Mouse (Mus musculus): Measurements from ENCODE around the gene Akt1.

GRCm38 (mm10) chr12:112617184-112617583, 57.5 kb downstream of the Akt1 start:
- no peak for TF ChIP-seq POLR2A (IDR thresholded peaks at IDR 0.05; ENCODE audit: control insufficient read depth, low read depth, low read length)
- TF ChIP-seq CTCF (IDR thresholded peaks at IDR 0.05; ENCODE audit: control insufficient read depth, insufficient read depth, insufficient replicate concordance, low read depth, low read length), result no peak

Measured in testis, adult 2 months (tissue).